Comparison of ENCODE assay signal across 20 mouse cellular contexts in genomic region chr11:67002911-67003310, GRCm38 (mm10). TPM values are rescaled to one million over a fixed set of nuclear protein-coding genes. Genes with fewer than 3 reads are reported as not detected.
"Had no signal": no experiment of that assay in that cellular context is flagged by ENCODE, and none has a peak within 500 bp of the region (broad histone marks: within the 10 kb centered on the region; RNA-seq: fewer than 3 reads in every experiment).

No protein-coding gene starts in this region.

- H3K4me3 ChIP-seq: limb, embryonic 13.5 days; midbrain, embryonic 12.5 days; myocyte; neural tube, embryonic 15.5 days had no signal

- DNase-seq: kidney, postnatal 36 days; layer of hippocampus, adult 9-11 months; layer of hippocampus, postnatal 36 days; lung, adult 18-20 months; right cerebral cortex, postnatal 4 days; spleen, adult 18-20 months; thymus, adult 18-20 months; thymus, postnatal 14 days had no signal

- H3K27ac ChIP-seq: kidney, postnatal 0 days; limb, embryonic 13.5 days; liver, embryonic 14.5 days; midbrain, embryonic 12.5 days; neural tube, embryonic 15.5 days had no signal

- H3K9me3 ChIP-seq: limb, embryonic 13.5 days; midbrain, embryonic 12.5 days; neural tube, embryonic 15.5 days had no signal

- H3K36me3 ChIP-seq: limb, embryonic 13.5 days; midbrain, embryonic 12.5 days; neural tube, embryonic 15.5 days had no signal

- H3K9ac ChIP-seq: limb, embryonic 13.5 days; liver, embryonic 14.5 days; midbrain, embryonic 12.5 days; neural tube, embryonic 15.5 days had no signal

- H3K4me2 ChIP-seq: limb, embryonic 13.5 days; midbrain, embryonic 12.5 days; neural tube, embryonic 15.5 days had no signal

- H3K27me3 ChIP-seq: limb, embryonic 13.5 days; neural tube, embryonic 15.5 days had no signal

RNA-seq across cellular contexts. Expression of gene Tmem238l, which starts 46.5 kb away (rescaled TPM):
- total RNA-seq: layer of hippocampus, adult 18-20 months; layer of hippocampus, postnatal 36 days; left cerebral cortex, postnatal 36 days; liver, adult 2 months; megakaryocyte-erythroid progenitor cell, adult 5-6 weeks had no signal
- polyA plus RNA-seq: limb, embryonic 13.5 days; liver, adult 2 months; liver, embryonic 14.5 days; lung, embryonic 16.5 days; midbrain, embryonic 12.5 days; myocyte; neural tube, embryonic 11.5 days; neural tube, embryonic 15.5 days had no signal
